Mouse (Mus musculus): Measurements from ENCODE around the gene Sult2a7. TPM values are rescaled to one million over a fixed set of nuclear protein-coding genes. Genes with fewer than 3 reads are reported as not detected.

Gene Sult2a7
- polyA plus RNA-seq, 1 experiment from 2014 or later, result not detected

DNA sequence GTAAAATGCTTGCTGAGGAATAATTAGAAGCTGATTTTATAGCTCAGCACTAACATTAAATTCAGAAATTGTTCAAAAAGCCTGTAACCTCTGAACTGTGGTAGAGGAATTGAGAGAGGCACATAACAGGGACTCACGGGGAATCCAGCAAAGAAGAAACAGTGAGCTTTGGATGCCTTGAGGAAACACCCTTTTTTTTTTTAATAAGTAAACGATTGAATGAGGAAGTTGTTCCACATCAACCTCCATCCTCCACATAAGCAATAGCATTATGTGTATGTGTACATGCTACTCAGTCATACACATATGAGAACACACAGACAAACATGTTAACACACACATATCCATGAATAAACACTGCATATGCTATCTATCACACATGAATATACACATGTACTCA, 56.0 kb downstream of the Sult2a7 start:
- 86% methylated on average over 2 of the region's 2 CpGs for WGBS
- no peak for DNase-seq
- TF ChIP-seq CTCF (IDR thresholded peaks at IDR 0.05; ENCODE audit: low read depth), result no peak

More for the DNA sequence above, 56.0 kb downstream of the Sult2a7 start:
- Histone ChIP-seq H3K4me3 (ENCODE audit: low read depth, low read length) (no peak overlapping the region), H3K4me2 (no peak overlapping the region), H3K9me3 (ENCODE audit: low read depth, low read length) (peaks cover 4% of the 10 kb centered on the region; the same call in 1 of the 2 replicates), H3K4me1 (ENCODE audit: insufficient read depth) (no peaks in the 10 kb centered on the region), H3K36me3 (ENCODE audit: insufficient read depth) (no peaks in the 10 kb centered on the region), H3K9ac (no peak overlapping the region), H3K27me3 (ENCODE audit: insufficient read depth, low read length) (no peaks in the 10 kb centered on the region), H3K27ac (ENCODE audit: low read depth) (no peak overlapping the region)
- ATAC-seq (ENCODE audit: insufficient read depth), result no peak

Other genes with a start within 250 kb of the Sult2a7 start
- not detected in 2 replicates for gene Sult2a6, start 239.4 kb downstream of the Sult2a7 start, polyA plus RNA-seq (2014; fragmentation: Nextera tagmentation; extraction: Ambion mirVana)
- not detected in 2 replicates for gene Obox8, start 160.7 kb downstream of the Sult2a7 start, polyA plus RNA-seq (2014; fragmentation: Nextera tagmentation; extraction: Ambion mirVana)
- gene Sult2a8, start 47.5 kb downstream of the Sult2a7 start, polyA plus RNA-seq (2014; fragmentation: Nextera tagmentation; extraction: Ambion mirVana), result not detected in 2 replicates
- gene Vmn1r90, start 69.3 kb upstream of the Sult2a7 start, polyA plus RNA-seq (2014; fragmentation: Nextera tagmentation; extraction: Ambion mirVana), result 0.30 and 0.61 TPM in 2 replicates
- gene Obox7, start 165.3 kb upstream of the Sult2a7 start, polyA plus RNA-seq (2014; fragmentation: Nextera tagmentation; extraction: Ambion mirVana), result not detected in 2 replicates

Data from lung, embryonic 14.5 days (tissue).